ENCODE assay signal across 8 mouse cellular contexts in genomic region chr13:12473724-12474378, GRCm38 (mm10). TPM values are rescaled to one million over a fixed set of nuclear protein-coding genes. Genes with fewer than 3 reads are reported as not detected.
DNase-seq lines count a peak whose midpoint lies in the region; ATAC-seq lines count a peak whose summit lies in the region.

No protein-coding gene starts in this region.

- ATAC-seq in activated CD4-positive, CD25-positive, alpha-beta regulatory T cell, adult 4 months = peak; percentile 86
- peak; percentile 39; the same call in 1 of the 2 replicates for ATAC-seq in kidney, embryonic 16.5 days (ENCODE audit: low FRiP score, low TSS enrichment)
- peak; percentile 24 for ATAC-seq in liver, embryonic 11.5 days (replicated peaks; ENCODE audit: low FRiP score)
- ATAC-seq in neural tube, embryonic 14.5 days (ENCODE audit: low read depth) = peak; percentile 86

- H3K27me3 ChIP-seq in kidney, embryonic 16.5 days (ENCODE audit: insufficient read depth, low read length) = no peaks in the 10 kb centered on the region
- no peaks in the 10 kb centered on the region for H3K27me3 ChIP-seq in liver, embryonic 11.5 days (replicated peaks; ENCODE audit: control insufficient read depth, insufficient read depth, low read length)
- H3K27me3 ChIP-seq in neural tube, embryonic 14.5 days (ENCODE audit: control insufficient read depth, insufficient read depth, low read length) = no peaks in the 10 kb centered on the region

- WGBS in kidney, embryonic 16.5 days = 37% methylated on average over 8 of the region's 8 CpGs
- WGBS in liver, embryonic 11.5 days = 39% methylated on average over 8 of the region's 8 CpGs
- 42% methylated on average over 8 of the region's 8 CpGs for WGBS in neural tube, embryonic 14.5 days

- H3K4me3 ChIP-seq in kidney, embryonic 16.5 days (ENCODE audit: low read length) = no peak overlapping the region
- no peak overlapping the region for H3K4me3 ChIP-seq in liver, embryonic 11.5 days (ENCODE audit: low read depth, low read length)
- no peak overlapping the region for H3K4me3 ChIP-seq in neural tube, embryonic 14.5 days (ENCODE audit: low read depth, low read length)

- H3K36me3 ChIP-seq in kidney, embryonic 16.5 days (ENCODE audit: insufficient read depth, low read length) = no peaks in the 10 kb centered on the region
- no peaks in the 10 kb centered on the region for H3K36me3 ChIP-seq in liver, embryonic 11.5 days (ENCODE audit: control insufficient read depth, insufficient read depth, low read length)
- no peaks in the 10 kb centered on the region for H3K36me3 ChIP-seq in neural tube, embryonic 14.5 days (ENCODE audit: control insufficient read depth, insufficient read depth, low read length)

- peaks cover 3% of the 10 kb centered on the region; the same call in 1 of the 2 replicates for H3K4me1 ChIP-seq in kidney, embryonic 16.5 days (ENCODE audit: insufficient read depth, low read length)
- H3K4me1 ChIP-seq in liver, embryonic 11.5 days (replicated peaks; ENCODE audit: control insufficient read depth, insufficient read depth, low read length) = no peaks in the 10 kb centered on the region
- no peaks in the 10 kb centered on the region for H3K4me1 ChIP-seq in neural tube, embryonic 14.5 days (ENCODE audit: control insufficient read depth, insufficient read depth, low read length)

- peak; percentile 19 for DNase-seq in 3134 (ENCODE audit: extremely low read depth, insufficient read length, low spot score)
- peak; percentile 85 for DNase-seq in embryo, embryonic 11 days
- DNase-seq in gastrocnemius, postnatal 36 days = peak; percentile 28 to 53
- DNase-seq in liver, embryonic 11.5 days (ENCODE audit: low spot score) = peak; percentile 47
- peak; percentile 27 for DNase-seq in telencephalon, adult 2 months (ENCODE audit: low read depth, low spot score)

- H3K9me3 ChIP-seq in kidney, embryonic 16.5 days (ENCODE audit: low read length) = no peaks in the 10 kb centered on the region
- H3K9me3 ChIP-seq in liver, embryonic 11.5 days (ENCODE audit: control insufficient read depth, low read length) = no peaks in the 10 kb centered on the region
- no peaks in the 10 kb centered on the region for H3K9me3 ChIP-seq in neural tube, embryonic 14.5 days (ENCODE audit: control insufficient read depth, low read length)

- intact Hi-C loops in gastrocnemius, postnatal 36 days (cut with DNase I) = loop anchor here (2.0 kb wide), 1 partner anchor 205 kb away; no protein-coding TSS in a partner anchor

- H3K4me2 ChIP-seq in kidney, embryonic 16.5 days (replicated peaks; ENCODE audit: low read depth, low read length) = no peak overlapping the region
- H3K4me2 ChIP-seq in liver, embryonic 11.5 days = no peak overlapping the region
- no peak overlapping the region for H3K4me2 ChIP-seq in neural tube, embryonic 14.5 days (ENCODE audit: low read depth, low read length)

- no peak overlapping the region for H3K9ac ChIP-seq in kidney, embryonic 16.5 days (replicated peaks; ENCODE audit: low read length)
- no peak overlapping the region for H3K9ac ChIP-seq in liver, embryonic 11.5 days (ENCODE audit: low read depth, low read length)
- no peak overlapping the region for H3K9ac ChIP-seq in neural tube, embryonic 14.5 days (replicated peaks; ENCODE audit: low read depth, low read length)

- H3K27ac ChIP-seq in kidney, embryonic 16.5 days (ENCODE audit: low read length) = no peak overlapping the region
- no peak overlapping the region for H3K27ac ChIP-seq in liver, embryonic 11.5 days (ENCODE audit: low read depth, low read length)
- no peak overlapping the region for H3K27ac ChIP-seq in neural tube, embryonic 14.5 days (ENCODE audit: low read depth, low read length)

RNA-seq across cellular contexts. Expression of gene Lgals8, which starts 9.1 kb away (rescaled TPM):
- polyA plus RNA-seq in activated CD4-positive, CD25-positive, alpha-beta regulatory T cell, adult 4 months (2017; shearing (Covaris generic)) = 100 to 1,000 TPM in 1 of 2 experiments, 10 to 100 TPM in 1; 70.6 to 109 TPM
- total RNA-seq in gastrocnemius, postnatal 36 days (2021) = 10 to 100 TPM; 24.6 to 30.7 TPM
- 24.8 and 26.5 TPM in 2 replicates for polyA plus RNA-seq in kidney, embryonic 16.5 days (2015; fragmentation: Nextera tagmentation; extraction: Ambion mirVana)
- 17.4 and 19.7 TPM in 2 replicates for polyA plus RNA-seq in liver, embryonic 11.5 days (2014; fragmentation: Nextera tagmentation; extraction: Ambion mirVana)
- polyA plus RNA-seq in neural tube, embryonic 14.5 days (2014; fragmentation: Nextera tagmentation; extraction: Ambion mirVana) = 21.4 and 25.5 TPM in 2 replicates

RNA-seq across cellular contexts. Expression of gene Edaradd, which starts 46.4 kb away (rescaled TPM):
- polyA plus RNA-seq in activated CD4-positive, CD25-positive, alpha-beta regulatory T cell, adult 4 months (2017; shearing (Covaris generic)) = 1 to 10 TPM; 1.0 TPM
- total RNA-seq in gastrocnemius, postnatal 36 days (2021) = under 1 TPM in 1 of 2 experiments, not detected in 1; 0.08 TPM
- polyA plus RNA-seq in kidney, embryonic 16.5 days (2015; fragmentation: Nextera tagmentation; extraction: Ambion mirVana) = 2.6 and 2.7 TPM in 2 replicates
- 0.34 and 0.42 TPM in 2 replicates for polyA plus RNA-seq in liver, embryonic 11.5 days (2014; fragmentation: Nextera tagmentation; extraction: Ambion mirVana)
- 1.6 TPM in 2 replicates for polyA plus RNA-seq in neural tube, embryonic 14.5 days (2014; fragmentation: Nextera tagmentation; extraction: Ambion mirVana)

Comparison
In these comparisons a context has a peak if more than half of its experiments do, and no peak if none do; other contexts are left out.
1. DNase-seq: peak in every context shown above with its lines; median percentile 85 in embryo, embryonic 11 days; 47 in liver, embryonic 11.5 days; 40 in gastrocnemius, postnatal 36 days; 27 in telencephalon, adult 2 months; 19 in 3134.
2. ATAC-seq: peak in every context shown above with its lines; median percentile 86 in activated CD4-positive, CD25-positive, alpha-beta regulatory T cell, adult 4 months; 86 in neural tube, embryonic 14.5 days; 39 in kidney, embryonic 16.5 days; 24 in liver, embryonic 11.5 days.